ENCODE assay signal across 19 mouse cellular contexts in genomic region chr17:13062882-13063281, GRCm38 (mm10). TPM values are rescaled to one million over a fixed set of nuclear protein-coding genes. Genes with fewer than 3 reads are reported as not detected.
DNase-seq lines count a peak whose midpoint lies in the region; ATAC-seq and TF ChIP-seq lines count a peak whose summit lies in the region.
"Not testable (repeated sequence)": the region's sequence is repeated elsewhere in the genome, so short reads cannot be mapped to it uniquely, and the experiment has no call there.
"Had no signal": no experiment of that assay in that cellular context is flagged by ENCODE, and none has a peak within 500 bp of the region (broad histone marks: within the 10 kb centered on the region; RNA-seq: fewer than 3 reads in every experiment).

No protein-coding gene starts in this region.

- not testable (repeated sequence) for H3K4me3 ChIP-seq in heart, embryonic 11.5 days (ENCODE audit: low read depth, low read length); heart, embryonic 15.5 days; hindbrain, postnatal 0 days (ENCODE audit: low read length); liver, embryonic 11.5 days (ENCODE audit: low read depth, low read length); midbrain, embryonic 13.5 days (replicated peaks)

- H3K4me2 ChIP-seq in heart, embryonic 11.5 days; heart, embryonic 15.5 days; hindbrain, postnatal 0 days (ENCODE audit: low read depth, low read length); liver, embryonic 11.5 days; midbrain, embryonic 13.5 days (replicated peaks): not testable (repeated sequence)

- not testable (repeated sequence) for H3K27me3 ChIP-seq in heart, embryonic 11.5 days (ENCODE audit: control insufficient read depth, insufficient read depth, low read length); heart, embryonic 15.5 days; hindbrain, postnatal 0 days (ENCODE audit: insufficient read depth, low read length); liver, embryonic 11.5 days (replicated peaks; ENCODE audit: control insufficient read depth, insufficient read depth, low read length); midbrain, embryonic 13.5 days

- DNase-seq in hindbrain, postnatal 0 days (ENCODE audit: low spot score); liver, embryonic 11.5 days (ENCODE audit: low spot score): not testable (repeated sequence)

- H3K4me1 ChIP-seq in heart, embryonic 11.5 days (ENCODE audit: control insufficient read depth, insufficient read depth, low read length); heart, embryonic 15.5 days (replicated peaks); hindbrain, postnatal 0 days (ENCODE audit: insufficient read depth, low read length); liver, embryonic 11.5 days (replicated peaks; ENCODE audit: control insufficient read depth, insufficient read depth, low read length); midbrain, embryonic 13.5 days (replicated peaks): not testable (repeated sequence)

- not testable (repeated sequence) for TF ChIP-seq CTCF in hindbrain, postnatal 0 days (IDR thresholded peaks at IDR 0.05; ENCODE audit: low read depth)

- H3K36me3 ChIP-seq in heart, embryonic 11.5 days (ENCODE audit: control insufficient read depth, insufficient read depth, low read length); heart, embryonic 15.5 days; hindbrain, postnatal 0 days (ENCODE audit: insufficient read depth, low read length); liver, embryonic 11.5 days (ENCODE audit: control insufficient read depth, insufficient read depth, low read length); midbrain, embryonic 13.5 days: not testable (repeated sequence)

- not testable (repeated sequence) for H3K9ac ChIP-seq in heart, embryonic 11.5 days (ENCODE audit: low read depth, low read length); heart, embryonic 15.5 days; hindbrain, postnatal 0 days (replicated peaks; ENCODE audit: low read length); liver, embryonic 11.5 days (ENCODE audit: low read depth, low read length); midbrain, embryonic 13.5 days (replicated peaks)

- 39% methylated on average over 2 of the region's 7 CpGs for WGBS in heart, embryonic 11.5 days (ENCODE audit: insufficient replicate concordance)
- WGBS in heart, embryonic 15.5 days, result 44% methylated on average over 3 of the region's 7 CpGs
- WGBS in hindbrain, postnatal 0 days, result 88% methylated on average over 4 of the region's 7 CpGs
- WGBS in liver, embryonic 11.5 days, result 63% methylated on average over 2 of the region's 7 CpGs
- 96% methylated on average over 5 of the region's 7 CpGs for WGBS in midbrain, embryonic 13.5 days

- ATAC-seq in granulocyte monocyte progenitor cell, adult 5-6 weeks (replicated peaks; ENCODE audit: poor library complexity, severe bottlenecking), result 0 out of 2 replicates have a peak, but pooled peaks have one; percentile 7
- ATAC-seq in heart, embryonic 11.5 days (replicated peaks; ENCODE audit: insufficient number of reproducible peaks, low FRiP score, low TSS enrichment), result 0 out of 2 replicates have a peak, but pooled peaks have one; percentile 31
- ATAC-seq in heart, embryonic 15.5 days (replicated peaks; ENCODE audit: insufficient number of reproducible peaks, insufficient read depth, low FRiP score, low read depth), result 0 out of 2 replicates have a peak, but pooled peaks have one; percentile 37
- peak; percentile 27; the same call in 1 of the 2 replicates for ATAC-seq in hindbrain, postnatal 0 days
- peak; percentile 34; the same call in 1 of the 2 replicates for ATAC-seq in liver, embryonic 11.5 days (replicated peaks; ENCODE audit: low FRiP score)
- ATAC-seq in midbrain, embryonic 13.5 days, result 0 out of 2 replicates have a peak, but pooled peaks have one; percentile 24

- not testable (repeated sequence) for H3K27ac ChIP-seq in heart, embryonic 11.5 days (ENCODE audit: low read depth, low read length); heart, embryonic 15.5 days; hindbrain, postnatal 0 days; liver, embryonic 11.5 days (ENCODE audit: low read depth, low read length); midbrain, embryonic 13.5 days

- H3K9me3 ChIP-seq in heart, embryonic 11.5 days (replicated peaks; ENCODE audit: control insufficient read depth, low read length); heart, embryonic 15.5 days (replicated peaks); hindbrain, postnatal 0 days (ENCODE audit: low read length); liver, embryonic 11.5 days (ENCODE audit: control insufficient read depth, low read length); midbrain, embryonic 13.5 days: not testable (repeated sequence)

RNA-seq across cellular contexts. Expression of gene Tcp10b, which starts 2.0 kb away (rescaled TPM):
- total RNA-seq in granulocyte monocyte progenitor cell, adult 5-6 weeks (2014; fragmentation: Nextera tagmentation), result not detected in 2 replicates
- total RNA-seq in granulocyte monocyte progenitor cell, adult 5-6 weeks (2017), result not detected in 2 replicates
- polyA plus RNA-seq in heart, embryonic 11.5 days (2014; fragmentation: Nextera tagmentation; extraction: Ambion mirVana), result not detected in 2 replicates
- polyA plus RNA-seq in heart, embryonic 15.5 days (2015; fragmentation: Nextera tagmentation; extraction: Ambion mirVana), result 0.05 TPM in 1 of 2 replicates, not detected in the other
- total RNA-seq in hindbrain, postnatal 0 days (2014; rRNA removed), result 0.18 TPM in 1 of 2 replicates, not detected in the other
- 0.28 and 0.31 TPM in 2 replicates for polyA plus RNA-seq in hindbrain, postnatal 0 days (2015; fragmentation: Nextera tagmentation; extraction: Ambion mirVana)
- polyA plus RNA-seq in liver, embryonic 11.5 days (2014; fragmentation: Nextera tagmentation; extraction: Ambion mirVana), result not detected in 2 replicates
- polyA plus RNA-seq in midbrain, embryonic 13.5 days (2015; fragmentation: Nextera tagmentation; extraction: Ambion mirVana), result 0.13 TPM in 1 of 2 replicates, not detected in the other
- total RNA-seq: CH12.LX, G1E had no signal
- polyA plus RNA-seq: activated CD4-positive, CD25-positive, alpha-beta regulatory T cell, adult 4 months; CD4-positive, CD25-positive, alpha-beta regulatory T cell, adult 4 months; embryonic facial prominence, embryonic 10.5 days; embryonic facial prominence, embryonic 12.5 days; embryonic facial prominence, embryonic 14.5 days; forebrain, embryonic 13.5 days; forebrain, embryonic 15.5 days; G1E had no signal

RNA-seq across cellular contexts. Expression of gene Gpr31b, which starts 10.8 kb away (rescaled TPM):
- total RNA-seq in granulocyte monocyte progenitor cell, adult 5-6 weeks (2014; fragmentation: Nextera tagmentation), result not detected in 2 replicates
- 0.21 and 1.6 TPM in 2 replicates for total RNA-seq in granulocyte monocyte progenitor cell, adult 5-6 weeks (2017)
- 0.19 TPM in 1 of 2 replicates, not detected in the other for polyA plus RNA-seq in heart, embryonic 11.5 days (2014; fragmentation: Nextera tagmentation; extraction: Ambion mirVana)
- polyA plus RNA-seq in heart, embryonic 15.5 days (2015; fragmentation: Nextera tagmentation; extraction: Ambion mirVana), result 0.22 TPM in 1 of 2 replicates, not detected in the other
- total RNA-seq in hindbrain, postnatal 0 days (2014; rRNA removed), result 0.73 TPM in 1 of 2 replicates, not detected in the other
- not detected in 2 replicates for polyA plus RNA-seq in hindbrain, postnatal 0 days (2015; fragmentation: Nextera tagmentation; extraction: Ambion mirVana)
- polyA plus RNA-seq in liver, embryonic 11.5 days (2014; fragmentation: Nextera tagmentation; extraction: Ambion mirVana), result not detected in 2 replicates
- not detected in 2 replicates for polyA plus RNA-seq in midbrain, embryonic 13.5 days (2015; fragmentation: Nextera tagmentation; extraction: Ambion mirVana)
- total RNA-seq: adrenal gland, postnatal 14 days had no signal
- polyA plus RNA-seq: activated CD4-positive, CD25-positive, alpha-beta regulatory T cell, adult 4 months; CD4-positive, CD25-positive, alpha-beta regulatory T cell, adult 4 months; cerebellum, adult 2 months; cortical plate, adult 2 months; embryonic facial prominence, embryonic 10.5 days; embryonic facial prominence, embryonic 12.5 days; embryonic facial prominence, embryonic 14.5 days; forebrain, embryonic 13.5 days; forebrain, embryonic 15.5 days; G1E; Patski had no signal

RNA-seq across cellular contexts. Expression of gene Sod2, which starts 56.2 kb away (rescaled TPM):
- 53.7 and 64.0 TPM in 2 replicates for total RNA-seq in granulocyte monocyte progenitor cell, adult 5-6 weeks (2014; fragmentation: Nextera tagmentation)
- 79.6 and 99.7 TPM in 2 replicates for total RNA-seq in granulocyte monocyte progenitor cell, adult 5-6 weeks (2017)
- polyA plus RNA-seq in heart, embryonic 11.5 days (2014; fragmentation: Nextera tagmentation; extraction: Ambion mirVana), result 308 and 326 TPM in 2 replicates
- polyA plus RNA-seq in heart, embryonic 15.5 days (2015; fragmentation: Nextera tagmentation; extraction: Ambion mirVana), result 376 and 436 TPM in 2 replicates
- 229 and 295 TPM in 2 replicates for total RNA-seq in hindbrain, postnatal 0 days (2014; rRNA removed)
- polyA plus RNA-seq in hindbrain, postnatal 0 days (2015; fragmentation: Nextera tagmentation; extraction: Ambion mirVana), result 149 and 155 TPM in 2 replicates
- 193 and 213 TPM in 2 replicates for polyA plus RNA-seq in liver, embryonic 11.5 days (2014; fragmentation: Nextera tagmentation; extraction: Ambion mirVana)
- 105 and 112 TPM in 2 replicates for polyA plus RNA-seq in midbrain, embryonic 13.5 days (2015; fragmentation: Nextera tagmentation; extraction: Ambion mirVana)
